Mouse (Mus musculus): ENCODE measurements around the gene Zfp369.

GRCm38 (mm10) chr13:65311311-65311755, 32.7 kb downstream of the Zfp369 start:
- TF ChIP-seq CTCF (IDR thresholded peaks at IDR 0.05; ENCODE audit: low read depth) (no peak), EP300 (optimal IDR thresholded peaks at IDR 0.05) (no peak)
